Mouse (Mus musculus): Measurements from ENCODE around the gene Epha1.

Gene Epha1

DNA sequence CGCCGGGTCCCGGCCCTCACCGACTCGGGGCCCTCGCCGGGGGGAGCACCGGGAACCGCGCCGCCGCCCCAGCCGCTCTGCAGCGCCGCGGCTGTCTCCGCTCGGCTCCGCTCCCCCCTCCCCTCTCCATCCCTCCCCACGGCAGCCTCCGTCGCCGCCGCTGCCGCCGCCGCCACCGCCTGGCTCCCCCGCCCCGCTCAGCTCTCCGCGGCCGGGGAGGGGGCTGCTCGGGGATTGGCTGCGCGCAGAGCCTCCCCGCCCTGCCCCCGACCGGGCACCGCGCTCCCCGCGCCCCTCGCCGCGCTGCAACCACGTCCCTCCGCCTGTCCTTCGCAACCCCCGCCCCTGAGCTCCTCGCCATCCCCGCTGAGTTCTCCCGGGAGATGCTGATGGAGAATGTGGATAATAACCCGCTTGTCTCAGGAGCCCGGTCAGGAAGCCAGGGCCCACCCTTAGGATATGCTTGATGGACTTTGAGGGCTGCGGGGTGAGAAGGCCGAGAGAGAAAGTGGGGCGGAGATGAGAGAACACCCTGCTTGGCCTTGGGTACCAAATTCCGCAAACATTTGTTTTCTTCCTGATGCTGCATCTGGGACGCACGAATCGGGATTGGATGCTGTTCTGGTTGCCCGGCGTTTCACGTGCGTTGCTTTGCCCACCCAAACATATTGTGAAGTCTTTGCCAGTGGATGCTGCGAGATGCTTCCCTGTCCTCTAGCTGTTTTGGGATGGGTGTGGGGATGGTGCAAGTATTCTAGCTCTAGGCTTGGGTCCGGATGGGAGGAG lies 48.4 kb downstream of the Epha1 start, which contains the start of gene Fam131b:
Gene Fam131b, minus strand, starts transcription at position 162 of the 786 bp plus-strand sequence.
- CTCF ChIA-PET: interaction anchor here (0.6 to 2.0 kb wide), 8 partner anchors 24 to 703 kb away, joined by 3 to 12 read pairs (median 3); no protein-coding TSS in a partner anchor

DNA sequence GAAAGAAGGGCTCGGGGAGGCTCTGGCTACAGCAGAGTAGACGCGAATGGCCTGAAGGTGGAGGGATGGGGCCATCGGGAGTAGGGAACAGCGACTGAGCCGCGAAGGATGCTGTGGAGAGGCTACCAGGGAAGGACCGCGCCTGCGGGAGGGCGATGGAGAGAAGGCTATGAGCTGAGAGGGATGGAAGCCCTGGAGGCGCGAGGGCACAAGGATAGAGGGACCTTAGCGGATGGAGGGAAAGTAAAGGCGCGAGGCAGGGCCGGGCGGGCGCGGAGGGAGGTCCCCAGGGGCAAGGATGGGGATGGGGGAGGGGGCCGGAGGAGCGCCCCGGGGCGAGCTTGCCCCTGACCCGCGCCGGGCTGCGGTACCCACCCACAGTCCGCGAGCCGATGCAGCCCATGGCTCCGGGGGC lies 49.0 kb downstream of the Epha1 start:
- CTCF ChIA-PET: interaction anchor here (0.9 to 2.0 kb wide), 3 partner anchors 52 to 260 kb away, joined by 3 to 12 read pairs (median 3); no protein-coding TSS in a partner anchor

DNA sequence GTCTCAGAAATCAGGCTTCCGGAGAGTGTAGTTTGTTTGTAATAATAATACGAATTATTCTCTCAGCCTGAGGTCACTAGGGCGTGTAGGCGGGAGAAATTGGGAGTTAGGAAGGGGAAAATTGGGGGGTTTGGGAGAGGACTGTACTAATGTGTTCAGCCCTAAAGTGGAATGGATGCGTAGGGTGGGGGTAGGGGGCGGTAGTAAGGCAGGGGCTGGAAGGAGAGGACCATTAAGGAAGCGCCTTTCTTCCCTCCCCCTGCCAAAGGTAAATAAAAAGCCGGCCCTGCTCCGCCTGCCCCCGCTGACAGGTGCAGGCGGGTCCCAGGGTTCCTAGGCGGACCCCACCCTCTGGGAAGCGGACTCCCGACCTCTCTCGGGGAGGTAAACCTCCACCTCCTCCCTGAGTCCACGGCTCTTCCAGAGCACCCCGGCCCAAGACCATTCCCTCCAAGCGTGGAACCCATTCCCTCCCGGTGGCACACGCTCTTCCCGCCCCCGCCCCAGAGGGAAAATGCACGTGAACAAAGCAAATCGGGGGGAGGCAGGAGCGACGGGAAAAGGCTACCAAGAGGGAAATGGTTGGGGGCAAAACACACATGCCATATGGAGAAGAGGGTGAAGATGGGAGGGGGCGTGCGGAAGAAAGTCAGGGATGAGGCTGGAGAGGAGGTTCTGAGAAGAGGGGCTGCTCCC lies 49.5 kb downstream of the Epha1 start:
- CTCF ChIA-PET: no interaction called here

DNA sequence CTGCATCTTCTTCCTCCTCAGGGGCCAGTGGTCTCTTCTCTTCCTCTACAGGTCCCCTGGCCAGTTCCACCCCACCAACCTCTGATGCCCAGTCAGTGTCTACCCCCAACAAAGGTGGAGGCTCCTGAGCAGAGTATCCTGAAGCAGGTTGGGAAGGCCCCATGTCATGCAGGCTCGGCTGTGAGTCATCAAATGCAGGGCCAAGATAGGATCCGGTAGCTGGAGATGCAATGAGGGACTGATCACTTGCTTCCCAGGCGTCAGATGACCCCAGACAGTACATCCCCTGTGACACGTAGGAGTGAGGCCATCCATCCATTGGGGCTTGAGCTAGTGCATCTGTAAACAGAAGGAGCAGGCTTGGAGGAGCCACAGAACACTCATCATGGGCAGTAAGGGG lies 54.8 kb downstream of the Epha1 start:
- CTCF ChIA-PET: interaction anchor here (0.8 kb wide), 1 partner anchor 18 kb away, joined by 3 read pairs; no protein-coding TSS in a partner anchor

DNA sequence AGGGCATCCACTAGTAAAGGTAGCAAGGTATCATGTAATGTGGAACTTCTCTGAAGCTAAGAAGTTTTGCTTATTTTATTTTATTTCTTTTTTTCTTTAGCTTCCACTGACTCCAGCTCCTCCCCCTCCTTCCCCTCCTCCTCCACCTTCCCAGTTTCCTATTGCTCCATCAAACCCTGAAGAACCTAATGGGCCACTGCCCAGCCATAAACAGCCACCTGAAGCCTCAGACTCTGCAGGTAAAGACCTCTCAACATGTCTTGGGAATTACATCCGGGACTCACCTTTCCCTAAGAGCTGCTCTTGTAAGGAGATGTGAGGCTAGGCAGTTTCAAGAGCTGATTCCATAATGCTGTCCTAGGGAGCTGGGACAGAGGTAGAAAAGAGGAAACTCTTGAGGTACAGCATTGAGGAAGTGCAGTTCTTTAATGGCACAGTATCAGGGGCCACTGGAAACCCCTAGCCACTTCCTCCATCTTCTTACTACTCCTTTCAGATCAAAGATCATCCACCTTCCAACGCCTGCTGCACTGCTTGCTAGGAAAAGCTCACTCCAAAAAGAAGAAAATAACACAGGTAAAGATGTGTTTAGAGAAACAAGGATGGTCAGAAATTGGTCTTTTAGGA lies 62.5 kb downstream of the Epha1 start:
- CTCF ChIA-PET: no interaction called here

DNA sequence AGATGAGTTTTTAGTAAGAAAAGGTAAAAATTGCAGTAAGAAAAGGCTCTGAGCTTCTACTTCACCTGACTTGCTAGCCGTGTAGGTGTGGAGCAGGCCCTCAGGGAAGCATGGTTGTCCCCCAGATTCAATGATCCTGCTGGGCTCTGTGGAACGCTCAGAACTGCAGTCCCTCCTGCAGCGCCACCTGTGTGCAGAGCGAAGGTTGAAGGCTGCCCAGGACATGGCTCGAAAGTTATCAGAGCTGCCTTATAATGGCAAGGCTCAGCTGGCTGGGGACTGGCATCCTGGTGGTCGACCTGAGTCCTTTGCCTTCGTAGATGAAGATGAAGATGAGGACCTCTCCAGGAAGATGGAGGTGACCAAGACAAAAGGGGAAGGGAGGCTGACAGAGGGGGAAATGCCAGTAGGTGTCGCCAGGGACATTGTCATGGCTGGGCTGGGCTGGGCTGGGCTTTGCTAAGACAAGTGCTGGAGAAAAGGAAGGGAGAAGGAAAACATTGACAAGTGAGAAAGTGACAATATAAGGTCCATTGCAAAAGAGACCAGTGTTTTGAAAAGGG lies 63.2 kb downstream of the Epha1 start:
- CTCF ChIA-PET: no interaction called here
